Mouse (Mus musculus) kidney, postnatal 0 days (tissue): Measurements from ENCODE around the gene Mstn. TPM values are rescaled to one million over a fixed set of nuclear protein-coding genes. Genes with fewer than 3 reads are reported as not detected.

ENCODE experiments used
- ATAC-seq: fragments of 200-750 bp; cut with Nextera tagmentation; replicated peaks from 2 replicates; pipeline ENCODE4 v1.8.0; 2017; ENCODE audit warnings: low read depth, moderate number of reproducible peaks, moderate TSS enrichment, moderate library complexity; ENCODE audit not compliant: low FRiP score
- DNase-seq: peaks from one replicate; pipeline ENCODE4 v3.0.0-alpha.2; 2016; ENCODE audit warnings: low spot score
- H3K27ac ChIP-seq: fragments of 300-500 bp; sonication (generic); 2 replicates; pipeline ENCODE4 v1.5.1; 2014; ENCODE audit warnings: mild to moderate bottlenecking
- H3K27me3 ChIP-seq: fragments of 300-500 bp; sonication (generic); 2 replicates; pipeline ENCODE4 v1.6.1; 2014; ENCODE audit warnings: low read length, mixed read lengths; ENCODE audit not compliant: insufficient read depth
- H3K36me3 ChIP-seq: fragments of 300-500 bp; sonication (generic); 2 replicates; pipeline ENCODE4 v1.6.1; 2014; ENCODE audit warnings: low read length, mixed read lengths; ENCODE audit not compliant: insufficient read depth
- H3K4me1 ChIP-seq: fragments of 300-500 bp; sonication (generic); replicated peaks from 2 replicates; pipeline ENCODE4 v1.6.1; 2014; ENCODE audit warnings: antibody characterized with exemption, low read length, mixed read lengths; ENCODE audit not compliant: insufficient read depth
- H3K4me2 ChIP-seq: fragments of 300-500 bp; sonication (generic); 2 replicates; pipeline ENCODE4 v1.6.1; 2014; ENCODE audit warnings: mild to moderate bottlenecking, low read length, moderate library complexity, mixed read lengths
- H3K4me3 ChIP-seq: fragments of 300-500 bp; sonication (generic); replicated peaks from 2 replicates; pipeline ENCODE4 v1.5.1; 2014; ENCODE audit warnings: low read depth, low read length
- H3K9ac ChIP-seq: fragments of 300-500 bp; sonication (generic); 2 replicates; pipeline ENCODE4 v1.6.1; 2014; ENCODE audit warnings: low read depth, low read length
- H3K9me3 ChIP-seq: fragments of 300-500 bp; sonication (generic); replicated peaks from 2 replicates; pipeline ENCODE4 v1.6.1; 2016; ENCODE audit warnings: low read length, inconsistent platforms, mixed read lengths
- CTCF ChIP-seq: IDR thresholded peaks from 2 replicates; pipeline ENCODE4 v1.5.1; 2016; ENCODE audit warnings: antibody characterized with exemption, low read depth, mild to moderate bottlenecking, moderate library complexity
- WGBS: fragments of 180-500 bp; shearing (Covaris S2); extraction: QIAGEN DNeasy Blood & Tissue Kit; methylation state at CpG from one replicate; pipeline ENCODE4 v1.1.7; 2014; 5-methylcytosine and 5-hydroxymethylcytosine counted together
- polyA plus RNA-seq: library from polyadenylated mRNA; unstranded; fragments of >200 nt; fragmentation: Nextera tagmentation; extraction: Ambion mirVana; gene quantifications from 2 replicates; pipeline ENCODE4 v1.2.1, GENCODE M21; 2015

Gene Mstn
- polyA plus RNA-seq, 1 experiment from 2014 or later: 0.05 TPM

GRCm38 (mm10) chr1:53063921-53064320, 2.5 kb downstream of the Mstn start:
- Histone ChIP-seq H3K36me3 (no peaks in the 10 kb centered on the region), H3K4me1 (0 out of 2 replicates have a peak, but pooled peaks cover 5% of the 10 kb centered on the region), H3K27me3 (no peaks in the 10 kb centered on the region), H3K9me3 (no peaks in the 10 kb centered on the region), H3K27ac (no peak overlapping the region), H3K9ac (no peak overlapping the region), H3K4me2 (no peak overlapping the region), H3K4me3 (no peak overlapping the region)
- ATAC-seq (no peak), DNase-seq (no peak)
- WGBS: 70% methylated on average over 4 of the region's 4 CpGs
- no peak for TF ChIP-seq CTCF

DNA sequence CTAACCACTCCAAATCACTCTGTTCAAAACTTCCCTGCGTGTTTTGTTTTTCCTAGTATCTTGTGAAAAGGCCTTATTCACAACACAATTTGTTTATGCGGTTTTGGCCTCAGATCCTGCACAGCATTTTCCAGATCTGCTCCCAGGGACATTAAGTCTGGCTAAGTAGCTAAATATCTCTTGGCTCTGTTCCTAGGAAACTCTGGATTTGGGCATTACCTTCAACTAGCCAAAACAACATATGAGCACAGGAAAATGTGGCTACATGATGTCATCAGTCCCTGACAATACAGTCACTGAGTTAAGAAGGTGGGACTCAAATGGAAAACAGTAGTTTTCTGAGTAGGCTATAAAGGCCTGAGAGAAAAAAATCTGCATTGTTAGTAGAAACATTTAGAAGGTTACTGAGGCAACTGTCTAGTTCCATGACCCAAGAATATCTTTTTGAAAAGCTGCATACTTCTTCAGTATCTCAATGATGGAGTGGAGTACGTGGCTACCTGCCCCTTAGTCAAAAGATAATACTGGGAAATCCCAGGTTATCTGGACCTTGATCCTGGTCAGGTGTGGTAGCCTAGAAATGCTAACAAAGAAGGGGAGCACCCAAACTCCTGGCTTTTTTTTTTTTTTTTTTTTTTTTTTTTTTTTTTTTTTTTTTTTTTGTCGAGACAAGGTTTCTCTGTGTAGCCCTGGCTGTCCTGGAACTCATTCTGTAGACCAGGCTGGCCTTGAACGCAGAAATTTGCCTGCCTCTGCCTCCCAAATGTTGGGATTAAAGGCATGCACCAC, 8.5 kb downstream of the Mstn start:
- no peak for TF ChIP-seq CTCF
- H3K9me3 ChIP-seq: no peaks in the 10 kb centered on the region
- WGBS: 80% methylated on average over 5 of the region's 5 CpGs
- H3K4me1 ChIP-seq: no peaks in the 10 kb centered on the region
- no peak for ATAC-seq
- H3K27me3 ChIP-seq: no peaks in the 10 kb centered on the region
- no peaks in the 10 kb centered on the region for H3K36me3 ChIP-seq
- DNase-seq: no peak
- no peak overlapping the region for H3K27ac ChIP-seq
- H3K4me3 ChIP-seq: no peak overlapping the region
- no peak overlapping the region for H3K9ac ChIP-seq
- no peak overlapping the region for H3K4me2 ChIP-seq

DNA sequence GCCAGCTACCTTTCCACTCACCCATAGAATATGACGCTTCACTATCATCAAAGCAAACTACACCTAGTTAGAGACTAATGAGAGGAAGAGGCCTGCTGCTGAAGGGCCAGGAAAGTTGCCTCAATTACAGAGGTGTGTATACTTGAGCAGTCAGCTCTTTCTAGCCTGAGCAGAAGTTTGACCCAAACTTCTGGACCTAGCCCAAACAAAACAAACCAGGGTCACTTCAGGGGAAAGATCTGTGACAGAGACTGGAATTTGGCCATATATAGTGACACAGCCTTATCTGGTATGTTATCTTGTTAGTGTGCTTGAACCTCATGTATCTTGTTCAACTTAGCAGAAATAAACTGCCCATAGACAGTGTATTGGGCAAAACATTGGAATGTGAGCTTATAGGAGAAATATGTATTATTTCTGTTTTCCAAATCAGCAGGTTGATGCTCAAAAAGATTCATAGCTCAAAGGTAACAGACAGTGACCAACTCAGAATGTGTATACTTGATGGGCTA, 9.3 kb downstream of the Mstn start:
- Histone ChIP-seq H3K27me3 (no peaks in the 10 kb centered on the region), H3K9ac (no peak overlapping the region), H3K36me3 (no peaks in the 10 kb centered on the region), H3K4me2 (no peak overlapping the region), H3K27ac (no peak overlapping the region), H3K4me3 (no peak overlapping the region), H3K9me3 (no peaks in the 10 kb centered on the region), H3K4me1 (no peaks in the 10 kb centered on the region)
- DNase-seq (no peak), ATAC-seq (no peak)
- 76% methylated on average over 1 of the region's 1 CpGs for WGBS
- no peak for TF ChIP-seq CTCF

- no peak for DNase-seq
Observed at GRCm38 (mm10) chr1:53076656-53077055, 15.2 kb downstream of the Mstn start.

GRCm38 (mm10) chr1:53079876-53080275, 18.4 kb downstream of the Mstn start:
- no peak overlapping the region for H3K4me3 ChIP-seq
- no peaks in the 10 kb centered on the region for H3K4me1 ChIP-seq
- no peak for TF ChIP-seq CTCF
- H3K36me3 ChIP-seq: no peaks in the 10 kb centered on the region
- no peak overlapping the region for H3K9ac ChIP-seq
- no peak for DNase-seq
- H3K27me3 ChIP-seq: no peaks in the 10 kb centered on the region
- 85% methylated on average over 2 of the region's 2 CpGs for WGBS
- H3K4me2 ChIP-seq: no peak overlapping the region
- H3K9me3 ChIP-seq: no peaks in the 10 kb centered on the region
- ATAC-seq: no peak
- no peak overlapping the region for H3K27ac ChIP-seq

More at GRCm38 (mm10) chr1:53076656-53077055, 15.2 kb downstream of the Mstn start:
- Histone ChIP-seq H3K4me1 (no peaks in the 10 kb centered on the region), H3K27me3 (no peaks in the 10 kb centered on the region), H3K4me3 (no peak overlapping the region), H3K9me3 (no peaks in the 10 kb centered on the region), H3K36me3 (no peaks in the 10 kb centered on the region), H3K27ac (no peak overlapping the region), H3K9ac (no peak overlapping the region), H3K4me2 (no peak overlapping the region)
- ATAC-seq: no peak
- no peak for TF ChIP-seq CTCF
- 75% methylated on average over 3 of the region's 3 CpGs for WGBS

GRCm38 (mm10) chr1:53080603-53081002, 19.2 kb downstream of the Mstn start:
- no peaks in the 10 kb centered on the region for H3K36me3 ChIP-seq
- H3K4me1 ChIP-seq: no peaks in the 10 kb centered on the region
- no peak overlapping the region for H3K4me3 ChIP-seq
- no peaks in the 10 kb centered on the region for H3K9me3 ChIP-seq
- no peaks in the 10 kb centered on the region for H3K27me3 ChIP-seq
- H3K4me2 ChIP-seq: no peak overlapping the region
- ATAC-seq (no peak), DNase-seq (no peak)
- 81% methylated on average over 3 of the region's 3 CpGs for WGBS
- H3K27ac ChIP-seq: no peak overlapping the region
- no peak for TF ChIP-seq CTCF
- no peak overlapping the region for H3K9ac ChIP-seq
